Mouse (Mus musculus): ENCODE data around the gene Myof. TPM values are rescaled to one million over a fixed set of nuclear protein-coding genes. Genes with fewer than 3 reads are reported as not detected.

Gene Myof
- polyA plus RNA-seq, 1 experiment from 2014 or later = 467 TPM

DNA sequence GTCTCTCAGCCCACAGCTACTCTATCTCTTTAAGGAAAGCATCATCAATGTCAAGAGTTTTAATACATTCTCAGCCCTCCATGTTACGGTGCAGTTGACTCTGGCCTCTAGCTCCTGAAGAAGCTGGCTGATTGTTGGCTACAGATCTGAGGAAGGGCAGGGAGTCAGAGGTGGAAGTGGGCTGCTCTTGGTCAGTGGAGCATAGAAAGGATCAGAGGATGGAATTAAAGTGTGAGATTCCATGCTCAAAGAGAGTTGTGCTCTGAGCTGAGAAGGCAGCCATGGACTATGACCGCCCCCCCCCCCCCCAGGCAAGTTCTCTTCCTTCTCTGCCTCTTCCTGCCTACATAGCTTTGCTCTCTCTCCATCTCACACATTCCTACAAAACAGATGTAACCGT, 13.5 kb downstream of the Myof start:
- no peak for TF ChIP-seq CTCF (IDR thresholded peaks at IDR 0.05)
- ATAC-seq (no peak), DNase-seq (ENCODE audit: low read depth, low spot score) (no peak)
- in situ Hi-C loops (cut with MboI; ENCODE audit: low pct_unique_long_range_greater_than_20kb) = loop anchor here (10.0 kb wide), 1 partner anchor 475 kb away; the partner anchor contains the start of gene Exoc6
- CTCF ChIA-PET = interaction anchor here (0.9 to 2.5 kb wide), 5 partner anchors 10 to 74 kb away, joined by 3 to 9 read pairs (median 5); no protein-coding TSS in a partner anchor
- POLR2A ChIA-PET = interaction anchor here (0.6 to 1.8 kb wide), 4 partner anchors 11 to 25 kb away, joined by 3 to 12 read pairs (median 4); partner anchors contain the start of genes Cep55 and Myof
- H3K27me3 ChIP-seq = no peaks in the 10 kb centered on the region

DNA sequence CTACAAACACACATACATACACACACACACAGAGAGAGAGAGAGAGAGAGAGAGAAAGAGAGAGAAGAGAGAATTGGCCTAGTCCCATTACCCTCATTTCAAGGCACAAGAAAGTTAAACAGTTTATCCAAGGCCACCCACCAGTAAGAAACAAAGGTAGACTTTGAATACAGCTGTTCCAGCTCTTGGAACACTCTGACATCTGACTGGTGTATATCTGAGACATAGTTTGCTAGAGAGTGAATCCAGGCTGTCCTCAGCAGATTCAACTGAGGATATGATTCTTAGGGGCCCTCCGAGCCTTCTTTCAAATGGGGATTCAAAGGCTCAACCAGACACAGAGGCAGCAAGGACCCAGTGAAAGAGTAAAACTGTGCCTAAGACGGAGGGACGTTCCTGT, 14.1 kb downstream of the Myof start:
- no peak for TF ChIP-seq CTCF (IDR thresholded peaks at IDR 0.05)
- in situ Hi-C loops (cut with MboI; ENCODE audit: low pct_unique_long_range_greater_than_20kb) = no loop called here
- no peak for DNase-seq (ENCODE audit: low read depth, low spot score)
- H3K27me3 ChIP-seq = no peaks in the 10 kb centered on the region
- ChIA-PET POLR2A (interaction anchor here (1.1 kb wide), 1 partner anchor 12 kb away, joined by 4 read pairs; no protein-coding TSS in a partner anchor), CTCF (interaction anchor here (1.4 to 2.5 kb wide), 4 partner anchors 11 to 74 kb away, joined by 3 to 10 read pairs (median 8); no protein-coding TSS in a partner anchor)
- ATAC-seq = no peak

DNA sequence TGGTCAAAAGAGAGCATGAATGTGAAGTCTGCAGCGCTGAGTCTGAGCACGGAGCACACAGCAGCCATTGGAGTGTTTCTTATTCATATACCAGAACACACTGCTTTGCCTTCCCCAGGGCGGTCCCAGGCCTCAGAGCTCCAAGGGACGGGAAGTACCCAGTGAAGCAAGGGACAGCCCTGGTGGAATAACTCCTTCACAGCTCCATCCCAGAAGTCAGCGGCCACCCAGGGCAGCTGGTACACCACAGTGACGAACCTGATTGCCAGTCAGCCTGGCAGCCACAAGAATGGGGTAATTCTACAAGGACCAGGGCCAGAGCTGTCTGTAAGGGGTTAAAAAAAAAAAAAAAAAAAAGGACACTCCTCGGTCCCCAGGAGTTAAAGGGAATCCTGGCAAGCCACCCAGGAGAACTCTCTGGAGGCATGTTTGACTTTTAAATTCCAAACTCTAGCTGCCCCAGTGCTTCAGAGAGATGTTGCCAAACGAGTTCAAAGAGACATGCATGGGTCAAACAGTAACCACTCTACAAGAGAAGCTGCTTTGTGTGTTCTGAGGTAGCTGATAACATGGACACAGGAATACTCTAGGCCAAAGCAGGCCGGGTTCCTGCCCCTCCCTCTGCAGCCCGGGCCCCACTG, 15.4 kb downstream of the Myof start:
- H3K27me3 ChIP-seq = no peaks in the 10 kb centered on the region
- DNase-seq (ENCODE audit: low read depth, low spot score) = no peak
- in situ Hi-C loops (cut with MboI; ENCODE audit: low pct_unique_long_range_greater_than_20kb) = no loop called here
- TF ChIP-seq CTCF (IDR thresholded peaks at IDR 0.05) = no peak
- ChIA-PET CTCF (interaction anchor here (0.7 to 1.9 kb wide), 5 partner anchors 10 to 58 kb away, joined by 3 to 10 read pairs (median 3); no protein-coding TSS in a partner anchor), POLR2A (interaction anchor here (0.7 to 1.8 kb wide), 6 partner anchors 10 to 73 kb away, joined by 3 to 8 read pairs (median 4); no protein-coding TSS in a partner anchor)
- no peak for ATAC-seq

- TF ChIP-seq CTCF (IDR thresholded peaks at IDR 0.05) = no peak
- POLR2A ChIA-PET = interaction anchor here (1.0 to 1.8 kb wide), 4 partner anchors 13 to 72 kb away, joined by 3 to 8 read pairs (median 4); no protein-coding TSS in a partner anchor
- in situ Hi-C loops (cut with MboI; ENCODE audit: low pct_unique_long_range_greater_than_20kb) = no loop called here
- no peaks in the 10 kb centered on the region for H3K27me3 ChIP-seq
- CTCF ChIA-PET = interaction anchor here (1.9 to 2.2 kb wide), 3 partner anchors 11 to 22 kb away, joined by 4 to 10 read pairs (median 8); no protein-coding TSS in a partner anchor
- DNase-seq (ENCODE audit: low read depth, low spot score) = no peak
- no peak for ATAC-seq
These were observed 16.0 kb downstream of the Myof start for GRCm38 (mm10) chr19:38027389-38027788.

DNA sequence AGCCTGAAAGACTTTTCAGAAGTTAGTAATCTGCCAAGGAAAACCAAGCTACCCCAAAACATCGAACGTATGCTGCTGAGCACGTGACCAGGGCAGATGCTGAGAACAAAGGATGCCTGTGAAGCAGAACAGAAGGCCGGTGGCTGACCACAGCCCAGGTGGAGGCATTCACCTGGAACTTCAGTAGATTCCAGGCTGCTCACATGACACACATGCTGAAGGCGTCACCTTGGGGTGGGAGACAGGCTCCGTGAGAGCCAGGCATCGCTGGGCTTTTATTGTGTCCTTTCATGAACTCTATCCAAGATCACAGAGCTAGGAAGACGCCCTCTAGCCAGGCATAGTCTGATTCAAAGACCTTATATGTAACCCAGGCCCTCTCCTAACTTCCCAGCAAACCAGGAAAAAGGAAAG, 17.2 kb downstream of the Myof start:
- POLR2A ChIA-PET = interaction anchor here (0.6 to 3.5 kb wide), 7 partner anchors 9 to 64 kb away, joined by 3 to 12 read pairs (median 5); partner anchors contain the start of gene Myof
- no peak for DNase-seq (ENCODE audit: low read depth, low spot score)
- ATAC-seq = peak; percentile 17
- TF ChIP-seq CTCF (IDR thresholded peaks at IDR 0.05) = no peak
- CTCF ChIA-PET = interaction anchor here (0.8 to 2.2 kb wide), 8 partner anchors 9 to 67 kb away, joined by 3 to 8 read pairs (median 3); partner anchors contain the start of gene Myof
- no peaks in the 10 kb centered on the region for H3K27me3 ChIP-seq
- in situ Hi-C loops (cut with MboI; ENCODE audit: low pct_unique_long_range_greater_than_20kb) = no loop called here

DNA sequence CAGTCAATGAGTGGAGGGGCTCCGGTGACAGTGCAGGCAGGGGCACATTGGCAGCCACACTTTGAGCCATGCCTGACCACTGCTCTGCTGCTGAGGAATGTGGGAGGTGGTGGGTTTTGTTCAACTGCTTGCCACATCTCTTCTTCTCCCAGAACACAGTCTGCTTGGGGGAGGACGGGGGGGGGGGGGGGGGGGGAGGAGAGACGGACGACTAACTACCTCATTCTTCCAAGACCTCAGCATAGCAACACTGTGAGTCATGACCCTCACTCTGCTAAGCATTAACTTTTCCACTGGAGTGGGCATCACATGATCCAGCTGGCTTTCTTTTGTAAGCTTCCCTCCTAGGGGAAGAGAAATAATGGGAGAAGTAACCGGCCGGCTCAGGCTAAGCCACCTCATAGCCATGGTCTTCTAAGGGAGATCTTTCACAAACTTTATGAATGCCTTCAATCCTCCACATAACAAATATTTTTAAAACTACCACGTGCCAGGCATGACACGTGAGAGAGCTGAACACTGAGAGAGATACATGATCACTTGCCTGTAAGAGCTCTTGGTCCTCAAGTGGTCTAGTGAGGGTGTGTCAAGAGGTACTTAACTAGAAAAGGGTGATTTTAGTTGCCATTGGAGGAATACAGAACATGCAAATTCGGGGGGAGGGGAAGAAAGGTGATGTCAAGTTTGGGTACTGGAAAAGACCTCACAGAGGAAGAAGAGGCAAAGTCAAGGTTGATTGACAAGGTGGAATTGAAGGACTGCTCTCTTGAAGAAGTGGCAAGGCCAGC, 17.9 kb downstream of the Myof start:
- H3K27me3 ChIP-seq = no peaks in the 10 kb centered on the region
- ChIA-PET CTCF (interaction anchor here (0.8 to 2.8 kb wide), 10 partner anchors 9 to 340 kb away, joined by 3 to 8 read pairs (median 4); no protein-coding TSS in a partner anchor), POLR2A (interaction anchor here (0.6 to 3.5 kb wide), 7 partner anchors 10 to 63 kb away, joined by 3 to 12 read pairs (median 5); partner anchors contain the start of gene Myof)
- in situ Hi-C loops (cut with MboI; ENCODE audit: low pct_unique_long_range_greater_than_20kb) = no loop called here
- DNase-seq (ENCODE audit: low read depth, low spot score) (peak; percentile 99), ATAC-seq (peak; percentile 81)
- TF ChIP-seq CTCF (IDR thresholded peaks at IDR 0.05) = no peak

DNA sequence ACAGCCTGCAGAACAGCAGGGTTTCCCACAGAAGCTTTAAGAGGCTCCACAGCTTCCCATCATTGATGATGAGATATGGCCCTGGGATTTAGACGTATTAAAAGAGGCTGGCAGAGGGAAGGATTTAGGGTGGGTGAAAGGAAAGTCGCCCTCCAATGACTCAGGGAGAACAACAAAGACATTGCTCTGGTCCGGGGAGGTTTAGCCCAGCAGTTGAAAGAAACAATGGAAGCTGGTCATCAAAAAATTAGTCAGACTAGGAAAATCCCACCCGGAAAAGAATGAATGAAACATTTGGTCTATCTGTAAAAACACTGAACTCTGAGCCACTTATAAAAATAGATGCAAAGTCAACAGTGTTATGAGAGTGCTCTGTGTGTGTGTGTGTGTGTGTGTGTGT, 19.8 kb downstream of the Myof start:
- in situ Hi-C loops (cut with MboI; ENCODE audit: low pct_unique_long_range_greater_than_20kb) = no loop called here
- ATAC-seq = no peak

GRCm38 (mm10) chr19:38022710-38023109, 20.7 kb downstream of the Myof start:
- in situ Hi-C loops (cut with MboI; ENCODE audit: low pct_unique_long_range_greater_than_20kb) = no loop called here
- DNase-seq (ENCODE audit: low read depth, low spot score) = no peak
- peak; percentile 42 for ATAC-seq
- ChIA-PET POLR2A (interaction anchor here (1.0 kb wide), 1 partner anchor 19 kb away, joined by 5 read pairs; no protein-coding TSS in a partner anchor), CTCF (interaction anchor here (0.9 to 2.8 kb wide), 7 partner anchors 8 to 68 kb away, joined by 3 to 7 read pairs (median 4); no protein-coding TSS in a partner anchor)
- TF ChIP-seq CTCF (IDR thresholded peaks at IDR 0.05) = no peak
- no peaks in the 10 kb centered on the region for H3K27me3 ChIP-seq

More for the DNA sequence above, 19.8 kb downstream of the Myof start:
- POLR2A ChIA-PET = interaction anchor here (1.0 to 3.5 kb wide), 3 partner anchors 15 to 19 kb away, joined by 4 to 12 read pairs (median 5); partner anchors contain the start of gene Myof
- no peaks in the 10 kb centered on the region for H3K27me3 ChIP-seq
- CTCF ChIA-PET = interaction anchor here (1.1 to 2.8 kb wide), 6 partner anchors 9 to 68 kb away, joined by 3 to 8 read pairs (median 6); no protein-coding TSS in a partner anchor
- no peak for TF ChIP-seq CTCF (IDR thresholded peaks at IDR 0.05)
- DNase-seq (ENCODE audit: low read depth, low spot score) = no peak

DNA sequence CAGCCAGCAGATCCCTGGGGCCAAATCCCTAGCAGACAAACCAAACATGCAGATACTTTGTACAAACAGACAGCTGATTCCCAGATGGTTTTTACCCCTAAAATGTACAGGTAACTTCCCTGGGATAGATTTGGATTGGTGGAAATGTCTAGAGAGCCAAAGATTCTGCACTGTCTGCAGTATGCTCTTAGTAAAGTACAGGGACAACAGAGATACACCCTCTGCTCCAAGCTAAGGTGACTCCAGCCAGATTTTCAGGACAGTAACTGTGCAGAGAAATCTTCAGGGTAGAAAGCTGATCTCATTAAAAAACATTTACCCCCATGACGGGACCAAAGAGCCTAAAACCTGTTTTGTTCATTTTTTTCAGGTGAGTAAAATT, 27.5 kb downstream of the Myof start:
- DNase-seq (ENCODE audit: low read depth, low spot score) (no peak), ATAC-seq (peak; percentile 44)
- in situ Hi-C loops (cut with MboI; ENCODE audit: low pct_unique_long_range_greater_than_20kb) = no loop called here
- ChIA-PET CTCF (interaction anchor here (1.1 to 2.3 kb wide), 5 partner anchors 8 to 19 kb away, joined by 3 to 7 read pairs (median 3); no protein-coding TSS in a partner anchor), POLR2A (interaction anchor here (1.8 kb wide), 1 partner anchor 10 kb away, joined by 6 read pairs; no protein-coding TSS in a partner anchor)
- H3K27me3 ChIP-seq = no peaks in the 10 kb centered on the region
- no peak for TF ChIP-seq CTCF (IDR thresholded peaks at IDR 0.05)
